Mouse (Mus musculus) hindbrain, embryonic 12.5 days (tissue): ENCODE data around the gene Uggt1. TPM values are rescaled to one million over a fixed set of nuclear protein-coding genes. Genes with fewer than 3 reads are reported as not detected.

Source experiments
- ATAC-seq: fragments of 200-750 bp; cut with Nextera tagmentation; 2 replicates; pipeline ENCODE4 v1.8.0; 2017; ENCODE audit warnings: moderate TSS enrichment; ENCODE audit not compliant: low FRiP score
- H3K27ac ChIP-seq: fragments of 300-500 bp; sonication (generic); 2 replicates; pipeline ENCODE4 v1.5.1; 2016; ENCODE audit warnings: mild to moderate bottlenecking
- H3K27me3 ChIP-seq: fragments of 300-500 bp; sonication (generic); 2 replicates; pipeline ENCODE4 v1.6.1; 2016; ENCODE audit warnings: mild to moderate bottlenecking
- H3K36me3 ChIP-seq: fragments of 300-500 bp; sonication (generic); 2 replicates; pipeline ENCODE4 v1.6.1; 2016; ENCODE audit warnings: mild to moderate bottlenecking
- H3K4me1 ChIP-seq: fragments of 300-500 bp; sonication (generic); 2 replicates; pipeline ENCODE4 v1.6.1; 2016
- H3K4me2 ChIP-seq: fragments of 300-500 bp; sonication (generic); replicated peaks from 2 replicates; pipeline ENCODE4 v1.6.1; 2016; ENCODE audit warnings: mild to moderate bottlenecking
- H3K4me3 ChIP-seq: fragments of 300-500 bp; sonication (generic); 2 replicates; pipeline ENCODE4 v1.5.1; 2016; ENCODE audit warnings: mild to moderate bottlenecking
- H3K9ac ChIP-seq: fragments of 300-500 bp; sonication (generic); 2 replicates; pipeline ENCODE4 v1.6.1; 2016; ENCODE audit warnings: mild to moderate bottlenecking, moderate library complexity
- H3K9me3 ChIP-seq: fragments of 300-500 bp; sonication (generic); replicated peaks from 2 replicates; pipeline ENCODE4 v1.6.1; 2016; ENCODE audit warnings: mild to moderate bottlenecking
- WGBS: fragments of 180-500 bp; shearing (Covaris S2); methylation state at CpG from one replicate; pipeline ENCODE4 v1.1.7; 2016; 5-methylcytosine and 5-hydroxymethylcytosine counted together
- polyA plus RNA-seq: library from polyadenylated mRNA; unstranded; fragments of >200 nt; fragmentation: Nextera tagmentation; extraction: Ambion mirVana; gene quantifications from 2 replicates; pipeline ENCODE4 v1.2.1, GENCODE M21; 2016

The Uggt1 gene
- polyA plus RNA-seq, 1 experiment from 2014 or later, result 61.0 TPM

- Histone ChIP-seq H3K4me1 (peaks cover 6% of the 10 kb centered on the region; the same call in 1 of the 2 replicates), H3K4me2 (no peak overlapping the region), H3K4me3 (no peak overlapping the region), H3K27ac (no peak overlapping the region), H3K27me3 (peaks cover 22% of the 10 kb centered on the region), H3K9ac (no peak overlapping the region), H3K9me3 (no peaks in the 10 kb centered on the region), H3K36me3 (no peaks in the 10 kb centered on the region)
- no peak for ATAC-seq
- 53% methylated on average over 3 of the region's 3 CpGs for WGBS
Measured at GRCm38 (mm10) chr1:36270666-36271065, 26.1 kb upstream of the Uggt1 start.

- Histone ChIP-seq H3K4me2 (peak overlapping the region; percentile 33), H3K4me1 (peaks cover 6% of the 10 kb centered on the region; the same call in 1 of the 2 replicates), H3K4me3 (peak overlapping the region; percentile 18; the same call in 1 of the 2 replicates), H3K9ac (no peak overlapping the region), H3K36me3 (no peaks in the 10 kb centered on the region), H3K27me3 (peaks cover 22% of the 10 kb centered on the region), H3K27ac (no peak overlapping the region), H3K9me3 (no peaks in the 10 kb centered on the region)
- 39% methylated on average over 54 of the region's 54 CpGs for WGBS
- no peak for ATAC-seq
Measured at GRCm38 (mm10) chr1:36269121-36269795, 24.7 kb upstream of the Uggt1 start.

- H3K4me3 ChIP-seq, result no peak overlapping the region
- H3K9me3 ChIP-seq, result no peaks in the 10 kb centered on the region
- peaks cover 22% of the 10 kb centered on the region for H3K27me3 ChIP-seq
- no peak overlapping the region for H3K4me2 ChIP-seq
- no peak overlapping the region for H3K27ac ChIP-seq
- no peak overlapping the region for H3K9ac ChIP-seq
- ATAC-seq, result no peak
- H3K4me1 ChIP-seq, result peaks cover 6% of the 10 kb centered on the region; the same call in 1 of the 2 replicates
- 97% methylated on average over 3 of the region's 3 CpGs for WGBS
- no peaks in the 10 kb centered on the region for H3K36me3 ChIP-seq
Measured at GRCm38 (mm10) chr1:36267595-36267994, 23.1 kb upstream of the Uggt1 start.

DNA sequence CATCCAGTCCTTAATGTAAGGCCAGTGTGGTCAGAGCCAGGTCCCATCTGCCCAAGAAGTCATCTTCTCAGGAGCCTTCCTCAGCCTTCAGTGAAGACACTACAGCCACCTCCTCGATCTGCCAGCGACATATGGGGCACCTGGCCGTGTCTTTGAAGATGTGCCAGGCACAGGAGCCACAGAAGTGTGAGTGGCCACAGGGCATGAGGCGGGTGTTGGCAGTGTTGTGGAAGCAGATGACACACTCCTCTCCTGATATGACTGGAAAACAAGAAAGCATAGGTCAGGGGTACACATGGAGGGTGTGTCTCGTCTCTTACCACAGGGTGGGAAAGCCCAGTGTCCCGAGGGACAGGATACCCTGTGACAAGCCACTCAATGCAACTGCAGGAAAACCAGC is 21.8 kb upstream of the Uggt1 start:
- Histone ChIP-seq H3K9me3 (no peaks in the 10 kb centered on the region), H3K4me3 (no peak overlapping the region), H3K27ac (no peak overlapping the region), H3K27me3 (peaks cover 22% of the 10 kb centered on the region), H3K4me1 (peaks cover 6% of the 10 kb centered on the region; the same call in 1 of the 2 replicates), H3K4me2 (no peak overlapping the region), H3K9ac (no peak overlapping the region), H3K36me3 (no peaks in the 10 kb centered on the region)
- ATAC-seq, result no peak
- 89% methylated on average over 6 of the region's 6 CpGs for WGBS

GRCm38 (mm10) chr1:36263833-36264488 is 19.4 kb upstream of the Uggt1 start:
- no peak overlapping the region for H3K9ac ChIP-seq
- no peak overlapping the region for H3K27ac ChIP-seq
- no peak overlapping the region for H3K4me2 ChIP-seq
- H3K4me3 ChIP-seq, result no peak overlapping the region
- peaks cover 6% of the 10 kb centered on the region for H3K27me3 ChIP-seq
- H3K36me3 ChIP-seq, result no peaks in the 10 kb centered on the region
- no peaks in the 10 kb centered on the region; the same call in 1 of the 2 replicates for H3K4me1 ChIP-seq
- no peaks in the 10 kb centered on the region for H3K9me3 ChIP-seq
- WGBS, result 73% methylated on average over 13 of the region's 13 CpGs
- no peak for ATAC-seq

- H3K4me2 ChIP-seq, result no peak overlapping the region
- no peak overlapping the region for H3K27ac ChIP-seq
- H3K4me1 ChIP-seq, result no peaks in the 10 kb centered on the region
- H3K36me3 ChIP-seq, result no peaks in the 10 kb centered on the region
- no peak overlapping the region for H3K4me3 ChIP-seq
- no peak overlapping the region for H3K9ac ChIP-seq
- H3K9me3 ChIP-seq, result no peaks in the 10 kb centered on the region
- no peak for ATAC-seq
- 0 out of 2 replicates have a peak, but pooled peaks cover under 1% of the 10 kb centered on the region for H3K27me3 ChIP-seq
- WGBS, result 86% methylated on average over 19 of the region's 19 CpGs
Measured at GRCm38 (mm10) chr1:36261708-36262504, 17.4 kb upstream of the Uggt1 start.

DNA sequence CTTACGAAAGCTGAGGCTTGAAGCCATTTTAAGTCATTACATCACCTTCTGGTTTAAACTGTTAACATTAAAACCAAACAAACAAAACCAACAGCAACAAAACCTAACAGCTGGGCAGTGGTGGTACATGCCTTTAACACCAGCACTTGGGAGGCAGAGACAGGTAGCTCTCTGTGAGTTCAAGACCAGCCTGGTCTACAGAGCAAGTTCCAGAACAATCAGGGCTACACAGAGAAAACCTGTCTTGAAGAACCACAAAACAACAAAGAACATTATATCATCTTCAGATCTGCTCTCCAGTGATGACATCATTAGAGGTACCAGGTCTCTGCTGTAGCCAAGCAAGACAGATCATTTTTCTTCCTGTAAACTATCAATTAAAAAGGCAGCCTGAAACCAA is 15.9 kb upstream of the Uggt1 start:
- H3K4me2 ChIP-seq, result no peak overlapping the region
- H3K4me3 ChIP-seq, result no peak overlapping the region
- no peak overlapping the region for H3K9ac ChIP-seq
- peaks cover 13% of the 10 kb centered on the region; the same call in 1 of the 2 replicates for H3K27me3 ChIP-seq
- WGBS, result 90% methylated on average over 1 of the region's 1 CpGs
- no peaks in the 10 kb centered on the region for H3K36me3 ChIP-seq
- H3K27ac ChIP-seq, result no peak overlapping the region
- ATAC-seq, result no peak
- H3K4me1 ChIP-seq, result no peaks in the 10 kb centered on the region
- H3K9me3 ChIP-seq, result 0 out of 2 replicates have a peak, but pooled peaks cover 6% of the 10 kb centered on the region

- peaks cover 17% of the 10 kb centered on the region; the same call in 1 of the 2 replicates for H3K27me3 ChIP-seq
- H3K9me3 ChIP-seq, result 0 out of 2 replicates have a peak, but pooled peaks cover 6% of the 10 kb centered on the region
- H3K4me2 ChIP-seq, result no peak overlapping the region
- no peaks in the 10 kb centered on the region for H3K4me1 ChIP-seq
- ATAC-seq, result no peak
- no peaks in the 10 kb centered on the region for H3K36me3 ChIP-seq
- no peak overlapping the region for H3K9ac ChIP-seq
- no peak overlapping the region for H3K27ac ChIP-seq
- WGBS, result 96% methylated on average over 2 of the region's 2 CpGs
- no peak overlapping the region for H3K4me3 ChIP-seq
Measured at GRCm38 (mm10) chr1:36259281-36259680, 14.8 kb upstream of the Uggt1 start.

- Histone ChIP-seq H3K27me3 (peaks cover 20% of the 10 kb centered on the region; the same call in 1 of the 2 replicates), H3K36me3 (no peaks in the 10 kb centered on the region), H3K4me1 (no peaks in the 10 kb centered on the region), H3K4me3 (no peak overlapping the region), H3K9me3 (0 out of 2 replicates have a peak, but pooled peaks cover 6% of the 10 kb centered on the region), H3K27ac (no peak overlapping the region), H3K9ac (no peak overlapping the region), H3K4me2 (no peak overlapping the region)
- ATAC-seq, result no peak
- WGBS, result 40% methylated on average over 2 of the region's 2 CpGs
Measured at GRCm38 (mm10) chr1:36258631-36259030, 14.1 kb upstream of the Uggt1 start.

GRCm38 (mm10) chr1:36257276-36257675 is 12.8 kb upstream of the Uggt1 start:
- peaks cover 23% of the 10 kb centered on the region; the same call in 1 of the 2 replicates for H3K27me3 ChIP-seq
- H3K4me3 ChIP-seq, result no peak overlapping the region
- WGBS, result 89% methylated on average over 8 of the region's 8 CpGs
- H3K4me1 ChIP-seq, result no peaks in the 10 kb centered on the region
- H3K27ac ChIP-seq, result no peak overlapping the region
- no peak for ATAC-seq
- H3K9ac ChIP-seq, result no peak overlapping the region
- H3K4me2 ChIP-seq, result no peak overlapping the region
- H3K36me3 ChIP-seq, result no peaks in the 10 kb centered on the region
- H3K9me3 ChIP-seq, result 0 out of 2 replicates have a peak, but pooled peaks cover 6% of the 10 kb centered on the region

DNA sequence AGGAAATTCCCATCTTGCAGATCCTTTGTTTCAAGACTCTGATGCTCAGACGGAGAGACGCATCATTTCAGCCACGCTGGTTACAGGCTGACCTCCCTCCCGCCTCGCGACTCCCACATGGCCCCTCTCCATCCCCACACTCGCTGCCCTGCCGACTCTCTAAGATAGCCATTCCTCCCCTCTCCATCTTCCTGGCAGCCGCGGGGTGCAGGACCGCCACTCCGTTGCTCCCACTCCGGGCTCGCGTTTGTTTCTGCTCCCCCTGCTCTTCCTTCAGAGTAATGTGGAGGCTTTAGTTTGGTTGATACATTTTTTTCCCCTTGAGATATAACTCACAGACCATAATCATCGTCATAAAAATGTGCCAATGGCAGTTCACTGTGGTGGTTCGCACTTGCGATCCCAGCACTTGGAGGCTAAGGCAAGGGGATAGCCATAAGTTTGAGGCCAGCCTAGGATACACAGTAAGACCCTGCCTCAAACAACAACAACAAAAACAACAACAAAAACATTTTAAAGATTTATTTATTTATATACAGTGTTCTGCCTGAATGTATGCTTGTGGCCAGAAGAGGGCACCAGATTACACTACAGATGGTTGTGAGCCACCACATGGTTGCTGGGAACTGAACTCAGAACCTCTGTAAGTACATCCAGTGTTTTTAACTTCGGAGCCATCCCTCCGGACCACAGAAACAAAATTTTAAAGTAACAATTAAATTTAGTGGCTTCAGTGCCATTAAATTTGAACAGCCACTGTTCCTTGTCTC is 11.5 kb upstream of the Uggt1 start:
- Histone ChIP-seq H3K4me2 (peak overlapping the region; percentile 25; the same call in 1 of the 2 replicates), H3K9ac (no peak overlapping the region), H3K4me3 (no peak overlapping the region)

More for the DNA sequence above, 11.5 kb upstream of the Uggt1 start:
- peaks cover 7% of the 10 kb centered on the region for H3K4me1 ChIP-seq
- 0 out of 2 replicates have a peak, but pooled peaks cover 6% of the 10 kb centered on the region for H3K9me3 ChIP-seq
- H3K27ac ChIP-seq, result no peak overlapping the region
- H3K36me3 ChIP-seq, result no peaks in the 10 kb centered on the region
- no peak for ATAC-seq
- WGBS, result 23% methylated on average over 20 of the region's 20 CpGs
- H3K27me3 ChIP-seq, result peaks cover 23% of the 10 kb centered on the region; the same call in 1 of the 2 replicates
